Mouse (Mus musculus) heart, postnatal 4 days (tissue): ENCODE measurements around the gene Stx8. TPM values are rescaled to one million over a fixed set of nuclear protein-coding genes. Genes with fewer than 3 reads are reported as not detected.

ENCODE experiments used
- DNase-seq: peaks from one replicate; pipeline ENCODE4 v3.0.0; 2021
- total RNA-seq, 2 experiments: library from RNA; stranded (reverse); gene quantifications; 2 replicates each; pipeline ENCODE4 v1.2.3; 2021

Gene Stx8
- total RNA-seq, 2 experiments from 2014 or later, result 34.7 to 35.8 TPM

GRCm38 (mm10) chr11:68036133-68036959 is 70.4 kb downstream of the Stx8 start:
- DNase-seq, result no peak

DNA sequence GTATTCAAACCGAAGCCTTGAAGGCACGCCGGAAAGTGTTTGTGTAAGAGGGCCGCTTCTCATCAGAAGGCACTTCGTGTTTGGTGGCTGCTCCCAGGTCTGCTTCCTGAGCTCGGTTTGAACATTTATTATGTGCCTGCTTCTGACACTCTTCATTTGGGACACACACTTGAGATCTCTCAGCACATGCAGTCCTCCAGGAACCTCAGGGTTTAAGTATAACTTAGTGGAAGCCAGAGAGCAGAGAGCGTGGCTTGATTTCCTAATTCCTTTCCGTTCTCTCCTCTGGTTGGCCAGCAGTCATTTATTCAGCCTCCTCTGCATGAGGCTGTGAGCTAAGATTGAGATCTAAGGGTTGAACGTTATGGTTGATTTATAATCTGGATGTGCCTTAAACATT is 71.1 kb downstream of the Stx8 start:
- no peak for DNase-seq

GRCm38 (mm10) chr11:68038101-68038500 is 72.1 kb downstream of the Stx8 start:
- DNase-seq, result no peak

GRCm38 (mm10) chr11:68044181-68044580 is 78.2 kb downstream of the Stx8 start:
- peak; percentile 15 for DNase-seq

GRCm38 (mm10) chr11:68046916-68047315 is 80.9 kb downstream of the Stx8 start:
- DNase-seq, result peak; percentile 37

GRCm38 (mm10) chr11:68049261-68050165 is 83.5 kb downstream of the Stx8 start:
- no peak for DNase-seq

DNA sequence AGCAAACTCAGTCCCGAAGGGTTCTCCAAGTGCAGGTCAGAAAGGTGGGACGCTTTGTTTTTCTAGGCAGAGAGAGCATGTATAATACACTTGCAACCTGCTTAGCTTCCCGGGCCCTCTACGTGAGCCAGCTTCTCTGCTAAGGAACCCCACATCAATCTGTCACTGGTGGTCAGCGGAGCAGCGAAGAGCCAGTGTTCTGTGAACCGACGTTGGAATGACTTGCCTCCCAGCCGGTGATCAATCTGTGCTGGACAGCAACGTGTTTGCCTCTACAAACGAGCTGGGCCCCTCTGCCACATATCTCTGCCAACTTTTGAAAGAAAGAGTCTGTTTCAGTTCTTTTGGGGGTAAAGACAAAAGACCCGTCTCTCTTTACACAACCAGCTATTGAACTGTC is 84.7 kb downstream of the Stx8 start:
- no peak for DNase-seq

DNA sequence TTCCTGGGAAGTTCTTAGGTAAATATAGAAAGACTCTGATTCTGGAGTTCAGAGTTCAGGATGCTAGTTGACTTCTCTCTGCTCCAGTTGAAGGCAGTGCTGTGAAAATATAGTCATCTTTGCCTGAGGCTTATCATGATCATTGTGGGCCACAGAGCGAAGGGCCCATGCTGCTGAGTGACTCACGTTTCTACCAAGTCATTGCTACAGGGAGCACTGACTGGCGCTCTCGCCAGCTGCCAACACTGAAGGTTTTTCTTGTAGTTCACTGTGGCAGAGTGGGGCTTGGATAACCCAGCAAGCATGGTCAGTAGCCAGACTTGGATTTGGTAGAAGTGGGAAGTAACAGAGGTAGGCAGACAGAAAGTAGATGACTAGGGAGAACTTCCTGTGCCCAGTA is 85.3 kb downstream of the Stx8 start:
- DNase-seq, result no peak

GRCm38 (mm10) chr11:68058466-68059201 is 92.6 kb downstream of the Stx8 start:
- DNase-seq, result peak; percentile 14

GRCm38 (mm10) chr11:68060651-68061050 is 94.7 kb downstream of the Stx8 start:
- no peak for DNase-seq

- no peak for DNase-seq
Observed at GRCm38 (mm10) chr11:68062116-68062515, 96.1 kb downstream of the Stx8 start.

DNA sequence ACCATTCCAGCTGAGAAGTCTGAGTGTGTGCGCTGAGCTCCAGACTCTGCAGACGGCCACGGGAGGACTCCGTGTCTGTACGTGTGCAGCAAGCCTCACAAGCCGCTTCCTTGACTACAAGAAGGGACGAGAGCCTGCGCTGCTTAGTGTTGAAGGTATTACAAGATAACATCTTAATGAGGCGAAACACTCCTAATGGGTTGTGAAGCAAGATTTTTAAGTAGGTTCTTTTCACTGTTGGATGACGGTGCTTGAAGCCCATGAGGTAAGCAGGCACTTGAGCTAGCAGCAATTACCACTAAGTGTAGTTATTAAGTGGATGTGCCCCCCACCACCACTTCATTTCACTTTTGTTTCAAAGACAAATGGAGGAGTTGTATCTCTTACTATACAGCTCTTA is 101.8 kb downstream of the Stx8 start:
- DNase-seq, result no peak

DNA sequence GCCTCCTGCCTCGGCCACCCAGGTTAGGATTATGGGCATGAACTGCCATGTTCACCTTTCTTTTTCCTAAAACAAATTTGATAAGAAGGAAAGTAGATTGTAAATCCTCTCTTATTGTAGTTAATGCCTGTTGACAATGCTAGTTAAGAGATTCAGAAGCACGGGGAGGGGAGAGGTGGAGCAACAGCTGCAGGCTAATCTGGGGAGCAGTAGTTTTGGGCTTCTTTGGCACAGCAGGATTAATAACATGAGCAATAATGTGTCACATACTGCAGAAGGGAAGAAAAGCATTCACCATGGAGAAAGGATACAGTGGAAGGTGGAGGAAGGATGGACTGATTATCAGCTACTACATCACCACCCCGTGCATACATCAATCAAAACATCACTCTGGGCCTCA is 104.1 kb downstream of the Stx8 start:
- no peak for DNase-seq

- DNase-seq, result no peak
Observed at GRCm38 (mm10) chr11:68071836-68072235, 105.8 kb downstream of the Stx8 start.

- no peak for DNase-seq
Observed at GRCm38 (mm10) chr11:68072597-68073210, 106.7 kb downstream of the Stx8 start.

DNA sequence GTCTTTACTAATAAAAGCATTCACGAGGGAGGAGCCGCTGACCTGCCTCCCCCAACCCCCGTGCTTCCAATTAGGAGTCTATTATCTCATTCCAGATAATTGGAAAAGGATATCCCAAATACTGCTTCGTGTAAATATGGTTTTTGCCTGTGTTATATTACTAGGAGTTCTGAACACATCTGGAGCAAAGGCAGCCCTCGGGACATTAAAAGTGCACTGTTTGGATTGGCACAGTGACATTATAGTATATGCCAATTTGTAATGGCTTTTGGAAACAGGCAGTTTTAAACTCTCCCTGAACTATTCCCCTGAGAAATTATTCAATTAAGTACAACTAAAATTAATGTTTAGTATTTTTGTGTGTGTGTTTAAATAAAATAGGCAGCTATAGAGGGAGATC is 108.7 kb downstream of the Stx8 start:
- DNase-seq, result no peak

DNA sequence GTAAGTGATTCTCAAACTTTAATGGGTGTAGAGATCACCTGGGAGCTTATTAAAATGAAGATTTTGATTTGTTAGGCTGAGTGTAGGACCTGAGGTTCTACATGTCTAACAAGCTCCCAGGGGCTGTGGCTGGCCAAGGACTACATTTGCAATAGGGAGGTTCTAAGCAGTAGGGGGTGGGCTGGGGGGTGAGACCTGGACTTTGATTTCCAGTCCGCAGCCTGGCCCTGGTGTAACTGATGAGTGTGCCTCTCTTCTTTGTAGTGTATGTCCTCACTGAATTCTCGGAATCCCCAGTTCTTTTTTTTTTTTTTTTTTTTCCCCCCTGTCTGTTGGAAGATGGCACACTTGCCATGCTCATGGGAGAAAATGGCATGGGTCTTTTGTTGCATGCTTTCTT is 109.3 kb downstream of the Stx8 start:
- DNase-seq, result no peak

- no peak for DNase-seq
Observed at GRCm38 (mm10) chr11:68079756-68080155, 113.8 kb downstream of the Stx8 start.

DNA sequence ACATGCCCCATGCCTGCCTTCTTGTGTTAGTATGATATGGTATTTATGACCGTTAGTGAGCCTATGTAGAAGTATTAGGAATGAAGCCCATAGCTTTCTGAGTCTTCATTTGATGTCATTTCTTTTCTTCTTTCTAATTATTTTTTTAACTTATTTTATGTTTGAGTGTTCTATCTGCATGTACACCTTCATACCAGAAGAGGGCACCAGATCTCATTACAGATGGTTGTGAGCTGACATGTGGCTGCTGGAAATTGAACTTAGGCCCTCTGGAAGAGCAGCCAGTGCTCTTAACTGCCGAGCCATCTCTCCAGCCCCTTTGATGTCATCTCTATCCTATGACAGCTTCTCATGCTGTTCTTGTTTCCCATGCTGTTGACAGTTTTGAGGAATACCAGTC is 115.0 kb downstream of the Stx8 start:
- no peak for DNase-seq

- no peak for DNase-seq
Observed at GRCm38 (mm10) chr11:68082756-68083155, 116.8 kb downstream of the Stx8 start.

GRCm38 (mm10) chr11:68083562-68083961 is 117.6 kb downstream of the Stx8 start:
- DNase-seq, result no peak

GRCm38 (mm10) chr11:68086221-68086620 is 120.2 kb downstream of the Stx8 start:
- DNase-seq, result peak; percentile 40
